Mouse (Mus musculus): ENCODE measurements around the gene Bach2.

The Bach2 gene

GRCm38 (mm10) chr4:32225191-32225590 lies 13.4 kb upstream of the Bach2 start:
- no peak for DNase-seq (ENCODE audit: low spot score)

GRCm38 (mm10) chr4:32227970-32228557 lies 10.5 kb upstream of the Bach2 start:
- DNase-seq (ENCODE audit: low spot score) = no peak

GRCm38 (mm10) chr4:32229266-32229665 lies 9.3 kb upstream of the Bach2 start:
- no peak for DNase-seq (ENCODE audit: low spot score)

- no peak for DNase-seq (ENCODE audit: low spot score)
These were observed 7.1 kb upstream of the Bach2 start for GRCm38 (mm10) chr4:32231258-32232055.

- no peak for DNase-seq (ENCODE audit: low spot score)
These were observed 2.5 kb upstream of the Bach2 start for GRCm38 (mm10) chr4:32235920-32236705.

- peak; percentile 71 for DNase-seq (ENCODE audit: low spot score)
These were observed 531 bp downstream of the Bach2 start for GRCm38 (mm10) chr4:32238921-32239748.

- DNase-seq (ENCODE audit: low spot score) = peak; percentile 62
These were observed 1.1 kb downstream of the Bach2 start for GRCm38 (mm10) chr4:32239749-32240131.

- no peak for DNase-seq (ENCODE audit: low spot score)
These were observed 1.9 kb downstream of the Bach2 start for GRCm38 (mm10) chr4:32240457-32241030.

- DNase-seq (ENCODE audit: low spot score) = no peak
These were observed 2.9 kb downstream of the Bach2 start for GRCm38 (mm10) chr4:32241351-32241980.

- no peak for DNase-seq (ENCODE audit: low spot score)
These were observed 3.6 kb downstream of the Bach2 start for GRCm38 (mm10) chr4:32242122-32242615.

- no peak for DNase-seq (ENCODE audit: low spot score)
These were observed 4.9 kb downstream of the Bach2 start for GRCm38 (mm10) chr4:32243458-32243857.

- no peak for DNase-seq (ENCODE audit: low spot score)
These were observed 5.6 kb downstream of the Bach2 start for GRCm38 (mm10) chr4:32244092-32244745.

- DNase-seq (ENCODE audit: low spot score) = no peak
These were observed 7.0 kb downstream of the Bach2 start for GRCm38 (mm10) chr4:32245586-32245985.

- no peak for DNase-seq (ENCODE audit: low spot score)
These were observed 7.4 kb downstream of the Bach2 start for GRCm38 (mm10) chr4:32246020-32246419.

- no peak for DNase-seq (ENCODE audit: low spot score)
These were observed 8.2 kb downstream of the Bach2 start for GRCm38 (mm10) chr4:32246801-32247200.

GRCm38 (mm10) chr4:32247463-32248113 lies 9.0 kb downstream of the Bach2 start:
- DNase-seq (ENCODE audit: low spot score) = no peak

- peak; percentile 69 for DNase-seq (ENCODE audit: low spot score)
These were observed 9.6 kb downstream of the Bach2 start for GRCm38 (mm10) chr4:32248236-32248635.

- no peak for DNase-seq (ENCODE audit: low spot score)
These were observed 10.4 kb downstream of the Bach2 start for GRCm38 (mm10) chr4:32248990-32249393.

GRCm38 (mm10) chr4:32249748-32250332 lies 11.2 kb downstream of the Bach2 start:
- peak; percentile 13 for DNase-seq (ENCODE audit: low spot score)

All from ovary, postnatal 36 days (tissue).